Mouse (Mus musculus) olfactory bulb, adult 2 months (tissue): ENCODE measurements around the gene Nol9. TPM values are rescaled to one million over a fixed set of nuclear protein-coding genes. Genes with fewer than 3 reads are reported as not detected.

ENCODE experiments used
- H3K27ac ChIP-seq: fragments of 200-500 bp; 2 replicates; pipeline ENCODE4 v1.5.1; 2012; ENCODE audit warnings: low read depth, low read length; ENCODE audit not compliant: insufficient read depth
- H3K4me1 ChIP-seq: fragments of 200-500 bp; 2 replicates; pipeline ENCODE4 v1.6.1; 2012; ENCODE audit warnings: low read length; ENCODE audit not compliant: control insufficient read depth, insufficient read depth
- H3K4me3 ChIP-seq: fragments of 200-500 bp; 2 replicates; pipeline ENCODE4 v1.5.1; 2012; ENCODE audit warnings: mild to moderate bottlenecking, low read depth, low read length, moderate library complexity; ENCODE audit not compliant: insufficient read depth
- CTCF ChIP-seq: fragments of 200-500 bp; IDR thresholded peaks from 2 replicates; pipeline ENCODE4 v1.5.1; 2012; ENCODE audit warnings: low read depth, mild to moderate bottlenecking, low read length, moderate library complexity; ENCODE audit not compliant: insufficient read depth
- POLR2A ChIP-seq: fragments of 200-500 bp; IDR thresholded peaks from 2 replicates; pipeline ENCODE4 v1.6.1; 2012; ENCODE audit warnings: mild to moderate bottlenecking, low read depth, low read length, moderate library complexity; ENCODE audit not compliant: insufficient read depth
- WGBS: fragments of 180-500 bp; shearing (Covaris S2); methylation state at CpG from one replicate; pipeline ENCODE4 v1.1.7; 2018; 5-methylcytosine and 5-hydroxymethylcytosine counted together
- polyA plus RNA-seq: library from polyadenylated mRNA; stranded (reverse); fragments of >200 nt; gene quantifications from 2 replicates; pipeline ENCODE4 v1.2.4, GENCODE M21; 2012; ENCODE audit warnings: low replicate concordance; ENCODE audit not compliant: missing spikeins, insufficient read depth, insufficient read length

Nol9 gene
- polyA plus RNA-seq, 1 experiment: not detected

GRCm38 (mm10) chr4:152069245-152069644, 30.1 kb downstream of the Nol9 start:
- peaks cover 13% of the 10 kb centered on the region for H3K4me1 ChIP-seq
- no peak overlapping the region for H3K4me3 ChIP-seq
- no peak for TF ChIP-seq POLR2A
- TF ChIP-seq CTCF: no peak
- 89% methylated on average over 3 of the region's 3 CpGs for WGBS
- H3K27ac ChIP-seq: no peak overlapping the region

DNA sequence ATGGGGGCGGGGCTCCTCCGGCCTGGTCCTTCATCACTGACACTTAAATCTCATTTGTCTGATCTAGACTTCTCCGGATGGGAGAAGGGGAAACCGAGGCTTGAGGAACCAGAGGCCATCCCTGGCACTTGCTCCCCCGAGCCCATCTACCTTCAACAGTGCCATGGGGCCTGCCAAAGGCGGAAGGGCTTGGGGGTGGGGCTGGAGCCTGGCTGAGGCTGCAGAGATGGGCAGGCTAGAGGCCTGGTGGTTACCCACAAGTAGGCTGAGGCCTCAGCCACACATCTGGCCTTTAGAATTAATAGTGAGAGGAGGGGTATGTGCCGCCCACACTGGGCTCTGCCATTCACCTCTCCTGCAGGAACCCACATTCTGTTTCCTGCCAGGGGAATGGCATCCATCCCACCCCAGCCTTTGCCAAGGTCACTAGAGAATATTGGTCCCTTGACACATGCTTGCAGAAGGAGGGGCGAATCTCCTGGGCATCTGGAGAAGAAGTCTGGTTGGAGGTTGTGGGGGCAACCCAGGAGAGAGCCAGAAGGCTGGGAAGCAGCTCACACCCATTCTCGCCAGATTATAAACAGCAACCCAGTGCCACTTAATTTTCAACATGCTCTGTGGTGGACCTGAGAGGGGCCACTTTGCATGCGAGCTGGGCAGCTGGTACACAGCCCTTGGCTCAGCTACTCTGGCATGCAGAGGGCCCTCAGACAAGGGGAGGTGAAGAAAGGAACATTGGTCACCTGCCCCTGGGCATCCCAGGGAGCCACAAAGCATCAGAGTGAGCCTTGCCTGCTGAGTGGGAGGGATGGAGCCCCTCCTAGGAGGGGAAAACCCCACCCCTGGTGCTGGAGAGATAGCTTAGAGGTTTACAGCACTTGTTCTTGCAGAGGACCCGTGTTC, 31.6 kb downstream of the Nol9 start:
- Histone ChIP-seq H3K27ac (no peak overlapping the region), H3K4me1 (peaks cover 13% of the 10 kb centered on the region), H3K4me3 (no peak overlapping the region)
- TF ChIP-seq POLR2A: no peak
- no peak for TF ChIP-seq CTCF
- WGBS: 73% methylated on average over 11 of the region's 11 CpGs

- Histone ChIP-seq H3K4me3 (no peak within 1 kb of the TSS), H3K27ac (no peak within 1 kb of the TSS), H3K4me1 (peaks cover 15% of the 10 kb centered on the region)
- TF ChIP-seq POLR2A (no peak), CTCF (no peak)
- 56% methylated on average over 10 of the region's 10 CpGs for WGBS
Measured at GRCm38 (mm10) chr4:152072121-152072601, 33.0 kb downstream of the Nol9 start, which contains the start of gene Plekhg5. Gene Plekhg5, plus strand, starts transcription at chr4:152072498.

- TF ChIP-seq CTCF (no peak), POLR2A (no peak)
- H3K4me1 ChIP-seq: peaks cover 20% of the 10 kb centered on the region
- WGBS: 44% methylated on average over 10 of the region's 10 CpGs
- no peak overlapping the region for H3K4me3 ChIP-seq
- H3K27ac ChIP-seq: no peak overlapping the region
Measured at GRCm38 (mm10) chr4:152072655-152073054, 33.5 kb downstream of the Nol9 start.

DNA sequence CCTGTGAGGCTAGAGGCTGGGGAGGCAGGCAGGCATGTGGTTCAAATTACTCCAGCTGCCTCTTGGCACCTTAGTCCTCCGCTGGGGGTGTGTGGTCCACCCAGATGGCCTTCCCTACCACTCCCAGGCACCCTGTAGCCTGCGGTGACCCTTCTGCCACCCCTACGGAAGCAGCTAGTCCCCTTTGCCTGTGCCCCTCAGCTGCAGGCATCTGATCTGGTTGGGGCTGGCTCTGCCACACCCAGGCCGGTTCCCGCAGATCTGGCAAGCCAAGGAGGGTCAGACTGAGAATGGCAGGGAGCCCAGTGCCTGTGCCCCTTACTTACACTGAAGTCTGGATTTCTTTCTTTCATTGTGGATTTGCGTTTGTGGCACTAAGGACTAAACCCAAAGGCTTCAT, 34.6 kb downstream of the Nol9 start:
- no peak overlapping the region for H3K4me3 ChIP-seq
- H3K4me1 ChIP-seq: peaks cover 29% of the 10 kb centered on the region
- no peak for TF ChIP-seq POLR2A
- no peak for TF ChIP-seq CTCF
- WGBS: 66% methylated on average over 6 of the region's 6 CpGs
- no peak overlapping the region for H3K27ac ChIP-seq

GRCm38 (mm10) chr4:152074548-152074947, 35.4 kb downstream of the Nol9 start:
- Histone ChIP-seq H3K4me3 (no peak overlapping the region), H3K4me1 (peaks cover 29% of the 10 kb centered on the region), H3K27ac (no peak overlapping the region)
- TF ChIP-seq CTCF: no peak
- TF ChIP-seq POLR2A: no peak
- WGBS: 88% methylated on average over 9 of the region's 9 CpGs

DNA sequence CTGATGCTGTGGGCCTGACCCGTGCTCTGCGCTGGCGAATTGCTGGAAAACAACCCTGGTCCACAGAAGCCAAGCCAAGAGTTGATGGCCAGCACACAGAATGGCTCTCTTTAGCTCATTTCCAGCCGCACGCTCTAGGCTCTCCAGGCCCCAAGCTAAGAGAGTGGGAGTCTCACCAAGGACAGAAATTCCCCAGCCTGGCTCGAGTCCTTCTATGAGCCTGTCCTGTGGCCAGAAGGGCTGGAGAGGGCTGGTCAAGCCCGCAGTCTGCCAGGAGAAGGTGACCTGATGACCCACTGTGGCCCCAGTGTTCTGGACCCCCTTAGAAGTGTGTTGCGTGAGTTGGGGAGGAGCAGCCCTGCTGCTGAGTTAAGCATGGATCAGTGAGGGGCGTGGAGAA, 38.1 kb downstream of the Nol9 start:
- H3K27ac ChIP-seq: no peak overlapping the region
- no peak overlapping the region for H3K4me3 ChIP-seq
- no peak for TF ChIP-seq POLR2A
- TF ChIP-seq CTCF: no peak
- peaks cover 23% of the 10 kb centered on the region for H3K4me1 ChIP-seq
- 88% methylated on average over 9 of the region's 9 CpGs for WGBS

GRCm38 (mm10) chr4:152078105-152078530, 39.0 kb downstream of the Nol9 start:
- Histone ChIP-seq H3K4me3 (no peak overlapping the region), H3K4me1 (peaks cover 15% of the 10 kb centered on the region), H3K27ac (no peak overlapping the region)
- WGBS: 64% methylated on average over 10 of the region's 10 CpGs
- no peak for TF ChIP-seq POLR2A

DNA sequence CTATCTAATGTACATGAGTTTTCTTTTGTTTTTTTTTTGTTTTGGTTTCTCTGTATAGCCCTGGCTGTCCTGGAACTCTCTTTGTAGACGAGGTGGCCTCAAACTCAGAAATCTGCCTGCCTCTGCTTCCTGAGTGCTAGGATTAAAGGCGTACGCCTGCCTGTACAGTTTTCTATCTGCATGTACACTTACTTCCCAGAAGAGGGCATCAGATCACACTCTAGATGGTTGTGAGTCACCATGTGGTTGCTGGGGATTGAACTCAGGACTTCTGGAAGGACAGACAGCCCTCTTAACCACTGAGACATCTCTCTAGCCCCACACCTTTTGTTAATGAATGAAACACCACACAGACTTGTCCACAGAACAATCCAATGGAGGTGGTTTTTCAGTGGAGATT, 40.1 kb downstream of the Nol9 start:
- no peak for TF ChIP-seq CTCF
- no peak for TF ChIP-seq POLR2A

More for the DNA sequence above, 40.1 kb downstream of the Nol9 start:
- H3K4me3 ChIP-seq: no peak overlapping the region
- no peak overlapping the region for H3K27ac ChIP-seq
- WGBS: 97% methylated on average over 3 of the region's 3 CpGs
- peaks cover 20% of the 10 kb centered on the region for H3K4me1 ChIP-seq
